Mouse (Mus musculus) stomach, postnatal 0 days (tissue): Measurements from ENCODE around the gene Tmem256.

Source experiments
- CTCF ChIP-seq: IDR thresholded peaks from 2 replicates; pipeline ENCODE4 v1.5.1; 2016; ENCODE audit warnings: antibody characterized with exemption, low read depth, mild to moderate bottlenecking, moderate library complexity
- EP300 ChIP-seq: optimal IDR thresholded peaks from 2 replicates; pipeline ENCODE3; 2016; ENCODE audit warnings: antibody characterized with exemption

- no peak for TF ChIP-seq EP300
- TF ChIP-seq CTCF: no peak
Measured at GRCm38 (mm10) chr11:69872451-69872850, 34.1 kb downstream of the Tmem256 start.
